Mouse (Mus musculus) lung, adult 2 months (tissue): ENCODE measurements around the gene Dll1. TPM values are rescaled to one million over a fixed set of nuclear protein-coding genes. Genes with fewer than 3 reads are reported as not detected.
A peak's percentile ranks its signal among the peaks of the same experiment; 100 is the strongest.

ENCODE experiments used
- DNase-seq: peaks from one replicate; pipeline ENCODE4 v3.0.0; 2022
- H3K4me1 ChIP-seq: fragments of 200-500 bp; 2 replicates; pipeline ENCODE4 v1.6.1; 2011; ENCODE audit warnings: low read length; ENCODE audit not compliant: control insufficient read depth, insufficient read depth
- H3K4me3 ChIP-seq: fragments of 200-500 bp; replicated peaks from 2 replicates; pipeline ENCODE3; 2011; ENCODE audit warnings: low read depth, mild to moderate bottlenecking, control low read depth, low read length; ENCODE audit errors: extremely low read depth
- CTCF ChIP-seq: fragments of 200-500 bp; IDR thresholded peaks from 2 replicates; pipeline ENCODE4 v1.5.1; 2011; ENCODE audit warnings: mild to moderate bottlenecking, low read length, control low read depth; ENCODE audit not compliant: insufficient read depth
- POLR2A ChIP-seq: fragments of 200-500 bp; IDR thresholded peaks from 2 replicates; pipeline ENCODE4 v1.6.1; 2011; ENCODE audit warnings: low read depth, mild to moderate bottlenecking, control low read depth, low read length, borderline replicate concordance; ENCODE audit errors: extremely low read depth
- WGBS: fragments of 180-500 bp; shearing (Covaris S2); methylation state at CpG from one replicate; pipeline ENCODE4 v1.1.7; 2018; 5-methylcytosine and 5-hydroxymethylcytosine counted together
- polyA plus RNA-seq: library from polyadenylated mRNA; depleted of rRNA; stranded (reverse); fragments of >200 nt; gene quantifications from 2 replicates; pipeline ENCODE4 v1.2.3, GENCODE M21; 2012

Dll1 gene
- polyA plus RNA-seq, 1 experiment = 22.7 TPM

- no peak overlapping the region for H3K4me3 ChIP-seq
- 25% methylated on average over 17 of the region's 17 CpGs for WGBS
- peaks cover 4% of the 10 kb centered on the region; the same call in 1 of the 2 replicates for H3K4me1 ChIP-seq
- no peak for DNase-seq
- TF ChIP-seq POLR2A (no peak), CTCF (no peak)
These were observed 3.3 kb upstream of the Dll1 start for GRCm38 (mm10) chr17:15379741-15380526.

- DNase-seq = no peak
- H3K4me1 ChIP-seq = peaks cover 4% of the 10 kb centered on the region; the same call in 1 of the 2 replicates
- H3K4me3 ChIP-seq = no peak overlapping the region
- WGBS = 39% methylated on average over 15 of the region's 15 CpGs
- TF ChIP-seq POLR2A (no peak), CTCF (no peak)
These were observed 1.9 kb upstream of the Dll1 start for GRCm38 (mm10) chr17:15378413-15379109.

DNA sequence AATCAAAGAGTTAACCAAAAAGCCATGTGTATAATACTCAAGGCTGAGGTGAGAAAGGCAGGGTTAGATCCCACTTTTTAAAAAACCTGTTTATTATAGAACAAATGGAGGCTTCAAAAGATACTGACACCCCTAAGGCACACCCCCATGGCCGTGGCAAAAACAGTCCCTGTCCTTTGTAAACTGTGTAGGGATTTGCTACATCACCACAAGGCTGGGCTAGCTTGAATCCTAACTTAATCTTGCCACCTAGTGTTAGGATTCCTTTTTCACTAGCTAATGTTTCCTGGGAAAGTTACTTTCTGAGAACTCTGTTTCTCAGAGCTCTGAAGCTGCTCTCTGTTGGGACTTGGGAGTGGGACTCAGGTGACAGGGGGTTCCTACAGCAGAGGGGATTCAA lies 1.2 kb upstream of the Dll1 start:
- no peak for TF ChIP-seq CTCF
- no peak for TF ChIP-seq POLR2A
- Histone ChIP-seq H3K4me3 (no peak overlapping the region), H3K4me1 (peaks cover 4% of the 10 kb centered on the region; the same call in 1 of the 2 replicates)
- DNase-seq = peak; percentile 22
- WGBS = 0% methylated on average over 1 of the region's 1 CpGs

- Histone ChIP-seq H3K4me3 (peak overlapping the region; percentile 90), H3K4me1 (peaks cover 4% of the 10 kb centered on the region; the same call in 1 of the 2 replicates)
- under 1% methylated on average over 69 of the region's 69 CpGs for WGBS
- no peak for TF ChIP-seq CTCF
- peak; percentile 93 for TF ChIP-seq POLR2A
- DNase-seq = peak; percentile 80
These were observed 775 bp downstream of the Dll1 start for GRCm38 (mm10) chr17:15375701-15376493.

- DNase-seq = no peak
- Histone ChIP-seq H3K4me1 (peaks cover 4% of the 10 kb centered on the region; the same call in 1 of the 2 replicates), H3K4me3 (peak overlapping the region; percentile 90)
- WGBS = under 1% methylated on average over 18 of the region's 18 CpGs
- TF ChIP-seq CTCF (no peak), POLR2A (no peak)
These were observed 1.4 kb downstream of the Dll1 start for GRCm38 (mm10) chr17:15375224-15375623.

- DNase-seq = peak; percentile 18
- TF ChIP-seq POLR2A = no peak
- TF ChIP-seq CTCF = no peak
- H3K4me1 ChIP-seq = peaks cover 4% of the 10 kb centered on the region; the same call in 1 of the 2 replicates
- 4% methylated on average over 50 of the region's 50 CpGs for WGBS
- peak overlapping the region; percentile 90 for H3K4me3 ChIP-seq
These were observed 2.1 kb downstream of the Dll1 start for GRCm38 (mm10) chr17:15374321-15375141.

GRCm38 (mm10) chr17:15372931-15373652 lies 3.6 kb downstream of the Dll1 start:
- TF ChIP-seq POLR2A = no peak
- no peak for TF ChIP-seq CTCF
- Histone ChIP-seq H3K4me3 (peak overlapping the region; percentile 57), H3K4me1 (peaks cover 4% of the 10 kb centered on the region; the same call in 1 of the 2 replicates)
- no peak for DNase-seq
- 60% methylated on average over 15 of the region's 15 CpGs for WGBS

DNA sequence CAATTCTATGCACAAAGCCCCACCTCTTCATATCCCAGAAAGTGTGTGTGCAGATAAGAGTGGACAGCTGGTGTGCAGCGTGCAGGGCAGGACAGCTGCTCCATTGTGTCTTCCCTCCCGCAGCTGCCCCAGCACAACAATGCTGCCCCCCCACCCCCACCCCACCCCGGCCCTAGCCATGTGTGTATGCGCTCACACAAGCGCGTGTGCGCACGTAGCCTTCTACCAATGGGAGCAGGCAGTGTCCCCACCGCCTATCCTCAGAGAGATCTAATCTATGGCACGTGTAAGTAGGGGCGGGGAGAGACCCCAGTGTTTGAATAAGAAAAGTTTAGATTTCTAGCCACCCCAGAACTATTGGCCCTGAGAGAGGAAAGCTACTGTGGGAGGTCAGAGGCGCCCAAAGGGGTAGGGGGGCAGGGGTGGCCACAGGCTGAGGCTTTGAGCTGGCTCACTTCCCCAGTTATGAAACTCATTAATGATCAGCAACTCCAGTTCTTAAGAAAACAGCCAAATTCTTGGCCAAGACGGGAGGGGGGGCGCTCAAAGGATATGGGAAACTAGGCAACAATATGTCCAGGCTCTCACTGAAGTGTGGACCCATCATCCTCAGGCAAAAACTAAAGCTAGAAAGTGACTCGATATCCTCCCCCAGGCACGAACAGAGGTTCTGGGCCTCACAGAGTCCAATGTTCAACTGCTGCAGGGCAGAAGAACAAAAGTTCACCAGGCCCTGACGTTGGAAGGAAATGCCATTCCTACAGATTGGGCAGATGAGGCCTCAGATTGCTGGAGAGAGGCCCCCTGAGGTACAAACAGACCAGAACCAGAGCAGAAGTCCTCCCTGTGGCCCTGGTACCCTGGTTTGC lies 4.5 kb downstream of the Dll1 start:
- no peak for DNase-seq
- no peaks in the 10 kb centered on the region for H3K4me1 ChIP-seq
- TF ChIP-seq POLR2A = no peak
- no peak for TF ChIP-seq CTCF
- 39% methylated on average over 17 of the region's 17 CpGs for WGBS
- peak overlapping the region; percentile 44 for H3K4me3 ChIP-seq
